Mouse (Mus musculus): ENCODE measurements around the gene Plekha7. TPM values are rescaled to one million over a fixed set of nuclear protein-coding genes. Genes with fewer than 3 reads are reported as not detected.

Plekha7 gene
- polyA plus RNA-seq, 1 experiment from 2014 or later: 4.2 TPM

GRCm38 (mm10) chr7:116184358-116185057, 123.7 kb downstream of the Plekha7 start:
- H3K4me1 ChIP-seq (ENCODE audit: control insufficient read depth, low read depth, low read length): no peaks in the 10 kb centered on the region
- H3K4me3 ChIP-seq (ENCODE audit: low read depth, low read length): no peak overlapping the region
- no peak for ATAC-seq (ENCODE audit: low read depth)
- H3K27ac ChIP-seq (ENCODE audit: low read length): no peak overlapping the region
- H3K36me3 ChIP-seq (ENCODE audit: control insufficient read depth, insufficient read depth): no peaks in the 10 kb centered on the region
- 57% methylated on average over 11 of the region's 11 CpGs for WGBS (ENCODE audit: insufficient replicate concordance)
- H3K27me3 ChIP-seq (ENCODE audit: control insufficient read depth, insufficient read depth, low read depth, low read length): no peaks in the 10 kb centered on the region
- no peaks in the 10 kb centered on the region for H3K9me3 ChIP-seq (replicated peaks; ENCODE audit: control insufficient read depth, low read length)
- H3K9ac ChIP-seq (ENCODE audit: low read depth, low read length): no peak overlapping the region
- no peak overlapping the region for H3K4me2 ChIP-seq (ENCODE audit: low read depth, low read length)

- H3K4me1 ChIP-seq (ENCODE audit: control insufficient read depth, low read depth, low read length): no peaks in the 10 kb centered on the region
- H3K4me2 ChIP-seq (ENCODE audit: low read depth, low read length): no peak overlapping the region
- no peak overlapping the region for H3K27ac ChIP-seq (ENCODE audit: low read length)
- no peak overlapping the region for H3K4me3 ChIP-seq (ENCODE audit: low read depth, low read length)
- H3K36me3 ChIP-seq (ENCODE audit: control insufficient read depth, insufficient read depth): no peaks in the 10 kb centered on the region
- H3K27me3 ChIP-seq (ENCODE audit: control insufficient read depth, insufficient read depth, low read depth, low read length): no peaks in the 10 kb centered on the region
- no peak for ATAC-seq (ENCODE audit: low read depth)
- no peaks in the 10 kb centered on the region for H3K9me3 ChIP-seq (replicated peaks; ENCODE audit: control insufficient read depth, low read length)
- WGBS (ENCODE audit: insufficient replicate concordance): 67% methylated on average over 1 of the region's 1 CpGs
- H3K9ac ChIP-seq (ENCODE audit: low read depth, low read length): no peak overlapping the region
These were observed 125.7 kb downstream of the Plekha7 start for GRCm38 (mm10) chr7:116182451-116182850.

DNA sequence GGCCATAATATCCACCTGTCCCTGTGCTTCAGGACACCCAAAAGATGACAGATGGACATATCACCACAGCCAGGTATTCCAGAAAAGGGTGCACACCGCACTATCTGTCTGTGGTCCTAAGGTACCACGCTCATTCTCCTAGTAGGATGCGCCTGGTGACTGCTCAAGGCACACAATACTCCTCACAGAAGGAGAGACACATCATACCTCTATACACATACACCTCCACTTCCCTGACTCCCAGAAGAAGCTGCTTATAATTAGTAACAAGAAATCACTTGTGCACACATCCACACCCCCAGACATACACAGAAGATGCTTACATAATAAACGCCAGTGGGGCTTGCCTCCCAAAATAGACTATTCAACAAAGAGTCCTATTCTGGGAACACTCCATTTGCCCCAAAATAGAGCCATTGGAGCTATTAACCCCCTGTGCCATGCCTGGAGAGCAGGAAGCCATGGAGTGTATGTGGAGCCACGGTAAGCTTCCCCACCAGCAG, 126.7 kb downstream of the Plekha7 start:
- Histone ChIP-seq H3K9ac (ENCODE audit: low read depth, low read length) (no peak overlapping the region), H3K27ac (ENCODE audit: low read length) (no peak overlapping the region), H3K4me1 (ENCODE audit: control insufficient read depth, low read depth, low read length) (no peaks in the 10 kb centered on the region), H3K4me3 (ENCODE audit: low read depth, low read length) (no peak overlapping the region), H3K36me3 (ENCODE audit: control insufficient read depth, insufficient read depth) (no peaks in the 10 kb centered on the region), H3K9me3 (replicated peaks; ENCODE audit: control insufficient read depth, low read length) (no peaks in the 10 kb centered on the region), H3K27me3 (ENCODE audit: control insufficient read depth, insufficient read depth, low read depth, low read length) (no peaks in the 10 kb centered on the region), H3K4me2 (ENCODE audit: low read depth, low read length) (no peak overlapping the region)
- 66% methylated on average over 5 of the region's 5 CpGs for WGBS (ENCODE audit: insufficient replicate concordance)
- no peak for ATAC-seq (ENCODE audit: low read depth)

- ATAC-seq (ENCODE audit: low read depth): no peak
- H3K27ac ChIP-seq (ENCODE audit: low read length): no peak overlapping the region
- 61% methylated on average over 3 of the region's 3 CpGs for WGBS (ENCODE audit: insufficient replicate concordance)
- no peaks in the 10 kb centered on the region for H3K27me3 ChIP-seq (ENCODE audit: control insufficient read depth, insufficient read depth, low read depth, low read length)
- no peak overlapping the region for H3K4me3 ChIP-seq (ENCODE audit: low read depth, low read length)
- no peaks in the 10 kb centered on the region for H3K9me3 ChIP-seq (replicated peaks; ENCODE audit: control insufficient read depth, low read length)
- H3K4me2 ChIP-seq (ENCODE audit: low read depth, low read length): no peak overlapping the region
- H3K36me3 ChIP-seq (ENCODE audit: control insufficient read depth, insufficient read depth): no peaks in the 10 kb centered on the region
- H3K4me1 ChIP-seq (ENCODE audit: control insufficient read depth, low read depth, low read length): no peaks in the 10 kb centered on the region
- H3K9ac ChIP-seq (ENCODE audit: low read depth, low read length): no peak overlapping the region
These were observed 129.3 kb downstream of the Plekha7 start for GRCm38 (mm10) chr7:116178916-116179315.

- Histone ChIP-seq H3K27ac (ENCODE audit: low read length) (no peak overlapping the region), H3K36me3 (ENCODE audit: control insufficient read depth, insufficient read depth) (no peaks in the 10 kb centered on the region), H3K4me3 (ENCODE audit: low read depth, low read length) (no peak overlapping the region), H3K4me1 (ENCODE audit: control insufficient read depth, low read depth, low read length) (no peaks in the 10 kb centered on the region), H3K9ac (ENCODE audit: low read depth, low read length) (no peak overlapping the region), H3K9me3 (replicated peaks; ENCODE audit: control insufficient read depth, low read length) (no peaks in the 10 kb centered on the region), H3K4me2 (ENCODE audit: low read depth, low read length) (no peak overlapping the region), H3K27me3 (ENCODE audit: control insufficient read depth, insufficient read depth, low read depth, low read length) (no peaks in the 10 kb centered on the region)
- no peak for ATAC-seq (ENCODE audit: low read depth)
- 71% methylated on average over 10 of the region's 10 CpGs for WGBS (ENCODE audit: insufficient replicate concordance)
These were observed 135.4 kb downstream of the Plekha7 start for GRCm38 (mm10) chr7:116172774-116173173.

DNA sequence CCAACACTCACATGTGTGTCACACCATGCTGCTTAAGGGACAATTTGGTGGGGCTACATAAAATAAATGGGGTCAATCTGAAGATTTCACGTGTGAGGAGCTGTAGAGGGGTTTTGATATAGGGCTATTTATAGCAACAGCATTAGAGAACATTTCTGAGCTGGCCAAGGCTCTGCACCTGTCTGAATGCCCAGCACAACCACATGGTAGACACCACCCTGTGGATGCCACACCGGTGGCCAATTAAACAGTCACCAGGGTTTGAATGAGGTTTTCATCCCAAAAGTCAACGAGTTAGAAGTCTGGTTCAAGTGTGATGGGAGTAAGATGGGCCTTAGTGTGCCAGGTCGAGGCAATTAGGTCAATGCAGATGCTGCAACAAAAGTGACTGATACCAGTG, 138.8 kb downstream of the Plekha7 start:
- Histone ChIP-seq H3K9ac (ENCODE audit: low read depth, low read length) (no peak overlapping the region), H3K4me2 (ENCODE audit: low read depth, low read length) (no peak overlapping the region), H3K9me3 (replicated peaks; ENCODE audit: control insufficient read depth, low read length) (no peaks in the 10 kb centered on the region), H3K36me3 (ENCODE audit: control insufficient read depth, insufficient read depth) (no peaks in the 10 kb centered on the region), H3K27me3 (ENCODE audit: control insufficient read depth, insufficient read depth, low read depth, low read length) (no peaks in the 10 kb centered on the region), H3K27ac (ENCODE audit: low read length) (no peak overlapping the region), H3K4me3 (ENCODE audit: low read depth, low read length) (no peak overlapping the region), H3K4me1 (ENCODE audit: control insufficient read depth, low read depth, low read length) (no peaks in the 10 kb centered on the region)
- 53% methylated on average over 4 of the region's 4 CpGs for WGBS (ENCODE audit: insufficient replicate concordance)
- no peak for ATAC-seq (ENCODE audit: low read depth)

- Histone ChIP-seq H3K27ac (ENCODE audit: low read length) (no peak overlapping the region), H3K27me3 (ENCODE audit: control insufficient read depth, insufficient read depth, low read depth, low read length) (no peaks in the 10 kb centered on the region), H3K9me3 (replicated peaks; ENCODE audit: control insufficient read depth, low read length) (no peaks in the 10 kb centered on the region), H3K4me1 (ENCODE audit: control insufficient read depth, low read depth, low read length) (no peaks in the 10 kb centered on the region), H3K4me3 (ENCODE audit: low read depth, low read length) (no peak overlapping the region), H3K4me2 (ENCODE audit: low read depth, low read length) (no peak overlapping the region), H3K36me3 (ENCODE audit: control insufficient read depth, insufficient read depth) (no peaks in the 10 kb centered on the region), H3K9ac (ENCODE audit: low read depth, low read length) (no peak overlapping the region)
- WGBS (ENCODE audit: insufficient replicate concordance): 57% methylated on average over 7 of the region's 7 CpGs
- no peak for ATAC-seq (ENCODE audit: low read depth)
These were observed 140.0 kb downstream of the Plekha7 start for GRCm38 (mm10) chr7:116168224-116168623.

GRCm38 (mm10) chr7:116164232-116164631, 143.9 kb downstream of the Plekha7 start:
- Histone ChIP-seq H3K9ac (ENCODE audit: low read depth, low read length) (no peak overlapping the region), H3K4me2 (ENCODE audit: low read depth, low read length) (no peak overlapping the region), H3K27ac (ENCODE audit: low read length) (no peak overlapping the region), H3K9me3 (replicated peaks; ENCODE audit: control insufficient read depth, low read length) (no peaks in the 10 kb centered on the region), H3K27me3 (ENCODE audit: control insufficient read depth, insufficient read depth, low read depth, low read length) (no peaks in the 10 kb centered on the region), H3K4me3 (ENCODE audit: low read depth, low read length) (no peak overlapping the region), H3K4me1 (ENCODE audit: control insufficient read depth, low read depth, low read length) (no peaks in the 10 kb centered on the region), H3K36me3 (ENCODE audit: control insufficient read depth, insufficient read depth) (no peaks in the 10 kb centered on the region)
- WGBS (ENCODE audit: insufficient replicate concordance): 64% methylated on average over 12 of the region's 12 CpGs
- no peak for ATAC-seq (ENCODE audit: low read depth)

DNA sequence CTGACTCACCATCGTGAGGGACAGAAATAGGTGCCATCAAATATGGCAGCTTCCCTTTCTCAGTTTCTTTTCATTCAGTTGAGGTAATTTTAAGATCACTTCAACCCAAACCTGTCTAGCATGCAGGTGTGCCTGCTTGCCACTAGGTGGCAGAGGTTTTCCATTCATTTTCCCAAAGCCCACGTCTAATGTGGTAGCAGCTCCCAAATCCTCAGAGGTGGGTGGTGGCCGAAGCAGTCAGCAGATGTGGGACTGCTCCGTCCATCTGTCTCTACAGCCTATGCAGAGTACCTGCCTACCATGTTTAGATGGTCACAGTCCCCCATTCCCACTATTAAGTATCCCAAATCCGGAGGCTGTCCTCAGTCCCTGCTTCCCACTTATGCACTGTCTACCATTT, 146.6 kb downstream of the Plekha7 start:
- Histone ChIP-seq H3K27ac (ENCODE audit: low read length) (no peak overlapping the region), H3K9me3 (replicated peaks; ENCODE audit: control insufficient read depth, low read length) (no peaks in the 10 kb centered on the region), H3K27me3 (ENCODE audit: control insufficient read depth, insufficient read depth, low read depth, low read length) (no peaks in the 10 kb centered on the region), H3K36me3 (ENCODE audit: control insufficient read depth, insufficient read depth) (no peaks in the 10 kb centered on the region), H3K4me3 (ENCODE audit: low read depth, low read length) (no peak overlapping the region), H3K4me1 (ENCODE audit: control insufficient read depth, low read depth, low read length) (no peaks in the 10 kb centered on the region), H3K9ac (ENCODE audit: low read depth, low read length) (no peak overlapping the region), H3K4me2 (ENCODE audit: low read depth, low read length) (no peak overlapping the region)
- 16% methylated on average over 5 of the region's 5 CpGs for WGBS (ENCODE audit: insufficient replicate concordance)
- ATAC-seq (ENCODE audit: low read depth): 0 out of 2 replicates have a peak, but pooled peaks have one; percentile 11

Measured in liver, embryonic 16.5 days (tissue).